Mouse (Mus musculus) myocyte (in vitro differentiated cells): ENCODE measurements at regions not wholly inside any gene's neighbourhood (a gene's known extent, or its start where the extent isn't known, plus 50 kb on each side); places are given as distances from the start of the nearest gene placed in this dataset.

Experiments used
- MYOD1 ChIP-seq, 3 experiments: IDR thresholded peaks; one replicate each; pipeline ENCODE4 v1.6.1; 2011; ENCODE audit warnings: control low read depth in 2 of 3, low read depth in 2 of 3, mild to moderate bottlenecking in 2 of 3, moderate library complexity in 1 of 3; ENCODE audit not compliant: insufficient read length in 2 of 3, control insufficient read depth in 1 of 3
- POLR2A ChIP-seq: IDR thresholded peaks from one replicate; pipeline ENCODE4 v1.6.1; 2011; ENCODE audit warnings: low read depth, mild to moderate bottlenecking, control low read depth, moderate library complexity; ENCODE audit not compliant: insufficient read length

- no peak for TF ChIP-seq MYOD1 (IDR thresholded peaks at IDR 0.05; ENCODE audit: control insufficient read depth in 1 of 3, insufficient read length in 2 of 3, low read depth in 2 of 3)
- no peak for TF ChIP-seq POLR2A
Observed at GRCm38 (mm10) chr1:185951163-185951562, 165.9 kb downstream of the Lyplal1 start.
